Mouse (Mus musculus) gastrocnemius, adult 18-20 months (tissue): ENCODE measurements around the gene Higd1b. TPM values are rescaled to one million over a fixed set of nuclear protein-coding genes. Genes with fewer than 3 reads are reported as not detected.
A peak's percentile ranks its signal among the peaks of the same experiment; 100 is the strongest.

Experiments
- DNase-seq: peaks from one replicate; pipeline ENCODE4 v3.0.0; 2021; ENCODE audit warnings: low spot score
- total RNA-seq, 2 experiments: library from RNA; stranded (reverse); gene quantifications; 2 replicates each; pipeline ENCODE4 v1.2.3; 2021

Gene Higd1b
- total RNA-seq, 2 experiments from 2014 or later, result 2.4 to 3.1 TPM

DNA sequence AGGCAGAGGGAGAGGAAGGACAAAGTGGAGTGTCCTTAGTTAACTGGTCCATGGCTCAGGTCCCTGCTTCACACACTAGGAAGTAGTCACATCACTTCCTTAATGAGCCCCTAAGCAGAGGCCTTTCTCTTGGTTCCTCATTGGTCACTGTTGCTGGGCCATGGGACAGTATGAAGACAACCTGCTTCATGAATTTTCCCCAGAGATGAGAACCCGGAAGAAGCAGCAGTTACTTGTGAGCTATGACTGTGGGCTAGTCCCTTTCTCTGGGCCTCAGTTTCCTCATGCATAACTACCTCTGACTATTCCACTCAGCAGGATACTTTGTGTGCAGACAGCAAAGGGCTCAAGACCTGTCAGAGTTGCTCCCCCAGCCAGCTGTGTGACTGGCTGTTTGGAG is 1.7 kb downstream of the Higd1b start:
- no peak for DNase-seq

DNA sequence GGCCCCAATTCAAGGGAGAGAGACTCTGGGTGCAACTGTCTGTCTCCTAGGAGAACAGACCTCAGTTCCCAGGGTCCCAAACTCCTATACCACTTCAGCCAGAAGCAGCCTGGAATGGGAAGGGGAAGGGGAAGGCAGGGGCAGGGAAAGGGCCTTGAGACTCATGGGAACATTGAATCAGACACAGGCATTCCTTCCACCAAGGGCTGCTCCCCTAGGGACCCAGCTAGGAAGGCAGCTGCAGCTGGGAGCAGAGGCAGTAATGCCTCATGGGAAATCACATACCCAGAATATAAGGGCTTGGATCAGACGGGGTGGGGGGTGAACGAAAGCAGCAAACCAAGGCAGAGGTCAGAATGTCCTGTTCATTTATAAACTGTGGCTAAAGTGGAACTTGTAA is 2.5 kb downstream of the Higd1b start:
- DNase-seq, result no peak

DNA sequence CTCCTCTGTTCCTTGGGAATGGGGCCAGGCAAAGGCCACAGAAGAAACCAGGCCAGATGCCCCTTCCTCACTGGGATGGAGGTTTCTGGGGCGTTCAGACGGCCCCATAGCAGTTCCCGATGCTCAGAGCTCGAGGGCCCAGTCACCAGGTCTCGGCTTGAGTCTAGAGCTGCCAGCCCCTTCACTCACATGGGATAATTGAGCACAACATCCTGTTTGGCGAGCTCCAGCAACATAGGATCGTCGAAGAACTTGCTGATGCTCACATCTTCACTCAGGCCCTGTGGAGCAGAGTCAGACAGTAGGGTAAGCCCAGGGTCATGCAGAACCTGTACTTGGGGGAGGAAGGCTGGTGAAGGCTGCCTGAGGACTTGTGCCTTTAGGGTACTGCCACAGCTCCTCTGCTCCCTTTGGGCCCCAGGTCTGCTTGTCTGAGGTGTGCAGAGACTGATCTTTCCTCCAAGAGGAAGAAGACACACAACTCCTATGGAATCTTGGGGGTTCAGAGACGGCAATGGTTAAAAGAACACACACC is 3.0 kb downstream of the Higd1b start:
- DNase-seq, result no peak

DNA sequence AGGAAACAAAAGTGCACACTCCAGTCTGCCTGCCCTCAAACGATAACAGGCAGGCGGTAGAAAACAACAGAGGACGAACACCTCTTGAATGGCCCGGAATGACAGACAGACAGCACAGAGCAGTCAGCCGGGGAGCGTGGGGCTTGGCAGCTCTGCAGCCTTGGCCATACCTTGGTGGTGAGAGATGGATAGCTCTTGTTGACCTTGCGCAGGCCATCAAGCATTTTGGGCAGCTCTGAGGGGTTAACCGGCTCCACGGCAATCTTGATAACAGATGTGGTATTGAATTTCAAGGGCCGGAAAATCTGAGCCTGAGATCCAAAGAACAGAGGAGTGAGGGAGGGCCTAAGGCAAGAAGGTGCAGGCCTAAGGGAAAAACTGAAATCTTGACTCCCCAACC is 10.3 kb downstream of the Higd1b start:
- no peak for DNase-seq

DNA sequence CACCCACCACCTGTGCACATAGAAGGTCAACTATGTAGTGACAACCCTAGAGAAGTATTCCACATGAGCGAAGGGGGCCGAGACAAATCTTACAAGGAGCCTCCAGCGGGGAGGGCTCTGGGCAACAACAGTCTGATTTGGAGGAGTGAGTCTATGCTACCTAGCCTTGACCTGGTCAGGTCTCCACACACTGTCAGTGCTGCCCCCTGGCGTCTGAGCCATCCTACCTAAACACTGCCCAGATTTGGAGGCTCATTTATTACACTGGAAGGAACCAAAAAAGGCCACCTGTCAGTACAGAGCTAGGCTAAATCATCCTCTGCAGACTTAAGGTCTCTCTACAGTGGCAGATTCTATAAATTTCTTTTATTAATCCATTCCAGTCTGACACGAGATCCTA is 16.2 kb downstream of the Higd1b start:
- peak; percentile 61 for DNase-seq

DNA sequence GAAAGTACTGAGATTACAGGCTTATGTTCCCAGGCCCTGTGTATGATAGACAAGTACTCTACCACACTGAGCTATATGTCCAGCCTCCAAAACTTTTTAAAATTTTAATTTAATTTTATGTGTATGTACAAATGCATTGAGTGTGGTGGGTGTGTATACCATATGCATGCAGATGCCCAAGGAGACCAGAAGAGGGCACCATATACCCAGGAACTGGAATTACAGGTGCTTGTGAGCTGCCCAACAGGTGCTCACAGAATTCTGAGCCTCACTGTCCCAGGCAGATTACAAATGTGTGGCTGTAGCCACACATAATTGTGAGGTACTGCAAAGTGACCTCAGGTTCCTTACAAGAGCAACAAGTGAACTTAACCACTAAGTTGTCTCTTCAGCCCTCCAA is 18.1 kb downstream of the Higd1b start:
- DNase-seq, result no peak

DNA sequence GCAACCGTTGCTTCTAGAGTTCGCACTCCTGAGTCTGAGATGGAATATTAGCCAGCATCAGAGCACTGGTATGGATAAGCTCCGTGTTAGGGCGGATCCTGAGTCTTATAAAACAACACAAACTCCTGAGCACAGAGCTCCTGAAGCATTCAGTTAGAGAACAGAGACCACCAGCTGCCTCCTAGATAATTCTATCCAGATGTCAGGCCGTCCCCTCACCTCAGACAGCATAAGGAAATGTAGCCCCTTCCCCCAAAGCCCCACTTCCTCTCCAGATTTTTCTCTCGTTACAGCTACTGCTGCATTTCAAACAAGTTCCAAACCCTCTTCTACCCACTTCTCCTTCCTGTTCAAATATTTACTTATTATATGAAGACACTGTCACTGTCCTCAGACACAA is 20.3 kb downstream of the Higd1b start:
- no peak for DNase-seq

DNA sequence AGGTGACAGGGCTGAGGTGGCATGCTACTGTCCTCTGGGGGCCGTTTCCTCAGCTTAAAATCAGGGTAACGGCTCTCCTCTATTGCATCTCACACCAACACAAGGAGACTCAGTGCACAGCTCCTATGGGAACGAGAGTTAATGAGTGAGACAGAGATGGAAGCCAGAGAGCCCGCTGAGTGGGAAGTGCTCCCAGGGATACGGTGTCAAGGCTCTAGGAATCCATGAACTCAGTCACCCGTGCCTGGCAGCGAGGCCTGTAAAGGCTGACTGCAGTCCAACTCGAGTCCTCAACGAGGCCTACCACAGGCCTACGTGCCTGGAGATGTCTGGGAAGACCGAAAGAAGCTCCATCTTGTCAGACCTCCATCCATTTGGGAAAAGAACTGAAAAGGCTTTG is 23.3 kb downstream of the Higd1b start:
- peak; percentile 29 for DNase-seq

DNA sequence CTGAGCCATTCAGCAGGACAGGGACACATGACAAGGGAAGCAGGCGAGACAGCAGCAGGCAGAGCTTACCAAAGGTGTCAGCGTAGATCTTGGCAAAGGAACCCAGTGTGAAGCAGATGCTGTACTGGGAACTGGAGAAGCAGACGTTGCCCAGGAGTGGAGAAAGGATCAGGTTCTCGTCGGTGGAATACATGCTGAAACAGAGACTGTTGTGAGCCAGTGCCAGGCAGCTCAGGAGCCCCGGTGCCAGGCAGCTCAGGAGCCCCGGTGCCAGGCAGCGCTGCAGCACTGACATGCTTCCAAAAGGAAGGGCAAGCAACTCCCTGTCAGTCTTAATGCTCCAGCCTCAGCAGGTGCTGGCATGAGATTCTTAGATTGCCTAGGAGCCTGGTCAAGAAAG is 24.3 kb downstream of the Higd1b start:
- peak; percentile 76 for DNase-seq

DNA sequence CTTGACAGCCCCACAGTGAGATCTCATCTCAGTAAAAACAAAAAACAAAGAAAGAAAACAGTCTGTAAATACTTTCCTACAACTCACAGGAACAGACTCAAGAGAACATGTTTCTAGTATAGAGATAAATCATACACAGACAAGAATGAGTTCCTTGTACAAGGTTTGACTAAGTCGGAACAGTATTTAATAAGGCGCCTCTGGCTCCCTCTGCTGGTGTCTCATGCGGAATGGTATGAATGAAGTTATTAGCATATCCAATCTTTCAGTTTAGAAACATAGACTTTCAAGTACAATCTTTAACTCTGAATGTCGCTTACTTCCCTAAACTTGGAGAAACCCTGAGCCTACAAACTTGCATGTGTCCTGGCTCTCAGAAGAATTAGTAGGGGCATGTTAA is 28.6 kb downstream of the Higd1b start:
- peak; percentile 66 for DNase-seq

DNA sequence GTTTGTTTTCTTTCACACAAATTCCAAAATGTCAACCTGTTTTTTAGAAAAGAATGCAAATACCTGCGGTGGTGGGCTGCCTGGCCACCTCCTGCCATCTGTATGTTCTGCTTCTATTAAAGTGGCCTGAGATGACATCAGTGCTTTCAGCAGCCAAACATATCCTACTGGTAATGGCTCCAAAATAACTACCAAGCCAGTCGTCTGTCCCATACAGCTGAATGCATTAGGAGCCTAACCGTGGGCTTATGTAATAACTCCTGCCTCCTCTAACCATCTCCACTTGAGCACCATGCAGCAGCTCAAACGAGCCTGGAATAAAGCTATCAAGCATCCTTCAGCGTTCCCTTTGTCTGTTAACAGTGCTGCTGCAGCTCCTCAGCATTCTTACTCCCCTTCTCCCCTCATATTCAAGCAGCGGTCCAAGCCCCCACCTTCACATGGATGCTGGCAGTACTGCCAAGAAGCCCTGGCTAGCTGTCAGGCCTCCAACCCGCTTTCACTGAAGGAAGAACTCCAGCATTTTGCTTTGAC is 39.2 kb downstream of the Higd1b start:
- DNase-seq, result no peak

DNA sequence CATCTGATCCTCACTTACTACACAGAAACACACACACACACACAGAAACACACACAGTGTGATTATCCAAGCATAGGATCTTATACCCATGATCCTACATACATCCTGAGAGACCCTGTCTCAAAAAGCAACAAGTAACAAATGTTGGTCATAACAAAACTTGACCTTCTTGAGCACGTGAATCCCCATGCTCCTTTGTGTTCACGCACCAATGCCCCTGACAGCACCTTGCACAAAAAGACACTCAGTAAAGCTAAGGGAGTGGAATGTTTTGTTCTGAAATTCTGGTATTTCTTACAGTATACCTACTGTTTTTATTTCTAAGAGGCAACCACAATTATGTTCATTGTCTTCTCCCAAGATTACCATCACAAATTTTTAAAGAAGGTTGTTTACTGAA is 43.9 kb downstream of the Higd1b start:
- no peak for DNase-seq

DNA sequence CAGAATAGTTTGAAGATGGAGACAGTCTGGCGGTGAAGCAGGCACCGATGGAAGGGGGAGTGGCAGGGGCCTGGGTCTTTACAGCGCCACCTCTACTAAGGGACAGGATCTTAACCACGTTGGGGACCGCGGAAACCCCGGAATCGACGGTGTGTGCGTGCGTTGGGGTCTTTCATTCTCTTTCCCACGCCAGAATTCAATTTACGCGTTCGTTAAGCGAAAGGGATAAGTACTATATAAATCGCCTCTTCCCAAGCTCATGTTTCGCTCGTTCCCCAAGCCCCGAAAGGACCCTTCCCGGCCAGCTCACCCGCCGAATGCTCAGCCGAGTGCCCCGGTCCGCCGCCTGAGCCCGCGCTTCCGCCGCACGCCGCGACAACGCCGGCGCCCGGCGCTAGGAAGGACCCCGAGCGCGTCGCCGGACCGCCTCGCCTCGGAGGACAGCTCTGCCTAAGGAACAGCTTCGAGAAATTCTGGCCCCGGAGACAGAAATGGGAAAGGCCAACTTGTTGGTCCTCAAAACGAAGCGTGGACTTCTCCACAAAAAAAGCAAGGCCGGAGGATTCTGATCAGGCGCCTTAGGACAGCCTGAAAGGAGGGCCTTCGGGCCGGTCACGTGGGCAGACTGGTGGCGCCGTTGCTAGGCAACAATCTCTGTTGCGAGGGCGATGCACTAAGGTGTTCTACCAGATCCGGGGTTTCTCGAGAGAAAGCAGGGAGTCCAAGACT is 45.1 kb downstream of the Higd1b start, which contains the start of the genes Eftud2 and Ccdc103:
Gene Eftud2 (minus strand): TSS at position 401 of the 729 bp plus-strand sequence.
Gene Ccdc103 (plus strand): TSS at position 620 of the 729 bp plus-strand sequence.
- DNase-seq, result peak; percentile 95

DNA sequence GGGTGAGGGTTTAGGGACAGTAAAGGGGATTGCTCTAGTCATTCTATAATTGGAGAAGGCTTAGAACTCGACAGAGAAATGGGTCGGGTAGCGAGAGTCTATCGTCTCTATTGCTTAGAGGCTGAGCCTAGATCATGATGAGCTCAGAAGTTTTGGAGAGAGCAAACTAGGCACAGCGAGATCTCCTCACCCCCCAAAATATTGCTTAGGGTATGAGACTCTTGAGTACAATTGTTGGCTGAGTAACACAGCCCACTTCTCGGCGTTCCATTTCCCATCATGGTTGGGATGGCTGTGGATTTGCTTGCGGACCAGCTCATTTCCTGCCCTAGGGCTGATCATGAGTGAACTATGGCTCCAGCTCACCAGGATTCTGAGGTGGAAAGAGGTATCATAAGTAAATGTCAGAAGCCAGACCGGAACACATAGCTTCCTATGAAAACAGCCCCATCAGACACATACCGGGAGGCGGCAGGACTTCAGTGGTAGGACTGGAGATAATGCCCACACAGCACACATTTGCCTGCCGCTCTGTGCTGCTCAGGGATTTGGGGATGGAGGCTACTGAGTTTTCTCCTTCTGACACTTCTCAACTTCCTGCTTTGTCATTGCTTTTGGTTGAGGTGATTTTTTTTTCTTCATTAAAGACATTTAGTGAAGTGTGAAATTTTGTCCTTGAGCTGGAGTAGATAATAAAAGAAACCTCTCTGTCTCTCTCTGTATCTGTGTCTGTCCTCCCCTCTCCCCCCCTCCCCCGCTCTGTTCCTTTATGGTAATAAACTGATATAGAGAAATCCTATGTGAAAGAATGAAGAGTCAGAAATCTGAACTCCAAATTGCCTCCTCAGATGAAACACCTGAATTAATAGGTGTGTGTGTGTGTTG is 45.9 kb downstream of the Higd1b start:
- no peak for DNase-seq

DNA sequence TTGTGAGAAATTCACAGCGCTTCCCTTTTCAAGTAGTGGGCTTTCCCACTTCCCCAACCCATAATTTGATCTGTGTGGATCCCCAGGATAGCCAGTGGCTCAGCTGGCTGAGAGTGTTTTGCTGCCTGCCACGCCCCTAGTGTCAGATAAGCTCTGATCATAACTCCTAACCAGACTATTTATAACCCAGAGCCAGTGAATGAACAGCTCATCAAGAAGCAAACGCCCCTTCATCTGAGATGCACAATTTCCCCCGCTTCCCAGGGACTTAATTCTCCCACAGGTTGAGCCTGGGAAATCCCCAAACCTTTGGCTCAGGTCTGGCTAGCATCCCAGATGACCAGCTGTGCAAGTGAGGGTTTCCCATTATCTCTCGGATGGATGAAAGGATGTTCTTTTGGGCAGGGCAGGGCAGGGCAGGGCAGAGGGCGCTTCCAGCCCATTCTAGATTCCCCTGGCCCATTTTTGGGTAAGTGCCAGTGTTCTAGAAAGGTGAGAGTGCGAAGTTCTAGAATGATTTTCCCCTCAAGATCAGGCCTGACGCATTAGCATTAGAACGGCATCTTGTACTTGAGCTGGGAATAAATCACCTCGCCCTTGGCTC is 49.1 kb downstream of the Higd1b start, which contains the start of gene Fam187a:
Gene Fam187a (plus strand): TSS at position 554 of the 604 bp plus-strand sequence.
- no peak for DNase-seq

DNA sequence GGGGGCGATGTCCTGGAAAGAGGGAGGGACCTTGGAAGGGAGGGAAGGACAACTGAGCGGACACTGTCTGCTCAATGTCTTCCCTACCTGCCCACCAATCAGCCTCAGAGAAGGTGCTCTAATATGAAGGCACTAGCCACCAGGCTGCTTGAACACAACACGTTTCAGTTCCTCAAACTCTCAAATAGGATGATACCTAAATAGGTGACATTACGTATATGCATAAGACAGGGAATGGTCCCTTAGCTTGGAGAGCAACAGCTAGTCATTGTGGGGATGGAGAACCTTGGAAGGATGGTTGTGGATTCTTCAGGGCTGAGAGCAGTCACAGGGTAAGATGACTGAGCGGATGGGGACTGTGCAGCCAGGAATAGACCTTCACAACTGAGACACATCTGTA is 51.8 kb downstream of the Higd1b start:
- DNase-seq, result no peak

Other genes with a start within 250 kb of the Higd1b start
- gene Fzd2, start 231.5 kb upstream of the Higd1b start, total RNA-seq, result 1 to 10 TPM in 1 of 2 experiments, under 1 TPM in 1; 0.89 to 1.8 TPM
- gene Meioc, start 172.1 kb upstream of the Higd1b start, total RNA-seq, result not detected
- gene Ccdc43, start 138.1 kb upstream of the Higd1b start, total RNA-seq, result 10 to 100 TPM; 74.4 to 79.7 TPM
- under 1 TPM; 0.31 to 0.41 TPM for gene Adam11, start 74.4 kb upstream of the Higd1b start, total RNA-seq
- gene Gjc1, start 16.1 kb upstream of the Higd1b start, total RNA-seq, result 1 to 10 TPM; 3.7 to 4.6 TPM
- 10 to 100 TPM; 24.5 to 24.7 TPM for gene Eftud2, start 45.1 kb downstream of the Higd1b start, total RNA-seq
- gene Ccdc103, start 45.4 kb downstream of the Higd1b start, total RNA-seq, result not detected
- gene Fam187a, start 49.3 kb downstream of the Higd1b start, total RNA-seq, result not detected
- not detected for gene Gfap, start 65.1 kb downstream of the Higd1b start, total RNA-seq
- not detected for gene Kif18b, start 89.3 kb downstream of the Higd1b start, total RNA-seq
- gene C1ql1, start 110.8 kb downstream of the Higd1b start, total RNA-seq, result not detected
- 10 to 100 TPM; 48.5 to 48.7 TPM for gene Nmt1, start 192.3 kb downstream of the Higd1b start, total RNA-seq
- 10 to 100 TPM; 15.2 to 20.3 TPM for gene Dcakd, start 192.5 kb downstream of the Higd1b start, total RNA-seq